In the genomic region with DNA sequence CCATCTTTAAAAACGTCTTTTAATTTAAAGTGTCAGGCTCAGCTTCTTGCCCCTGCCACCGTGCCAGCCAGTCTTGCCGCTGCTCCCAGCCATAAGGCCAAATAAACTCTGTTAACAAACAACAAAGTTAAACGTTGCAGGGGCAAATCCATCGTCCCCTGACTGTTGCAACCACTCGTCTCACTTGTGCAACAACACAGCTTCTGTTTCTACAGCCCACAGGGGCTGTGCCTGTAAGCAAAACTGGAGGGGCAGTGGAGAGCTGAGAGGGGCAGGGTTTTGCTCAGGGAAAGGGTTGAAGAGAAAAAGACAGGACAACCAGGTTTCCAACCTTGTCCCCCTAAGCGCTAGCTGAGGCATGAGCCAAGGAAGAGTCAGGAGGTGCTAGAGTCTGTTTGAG, we compare ENCODE assay signal across 10 mouse cellular contexts. TPM values are rescaled to one million over a fixed set of nuclear protein-coding genes. Genes with fewer than 3 reads are reported as not detected.
DNase-seq lines count a peak whose midpoint lies in the region; ATAC-seq lines count a peak whose summit lies in the region.
"Had no signal": no experiment of that assay in that cellular context is flagged by ENCODE, and none has a peak within 500 bp of the region (broad histone marks: within the 10 kb centered on the region; RNA-seq: fewer than 3 reads in every experiment).

No protein-coding gene starts in this region.

- H3K9me3 ChIP-seq in hindbrain, embryonic 13.5 days, result no peaks in the 10 kb centered on the region
- no peaks in the 10 kb centered on the region for H3K9me3 ChIP-seq in hindbrain, embryonic 12.5 days (replicated peaks)
- H3K9me3 ChIP-seq in embryonic facial prominence, embryonic 15.5 days (replicated peaks), result no peaks in the 10 kb centered on the region
- H3K9me3 ChIP-seq in liver, embryonic 13.5 days (replicated peaks), result no peaks in the 10 kb centered on the region

- H3K36me3 ChIP-seq in hindbrain, embryonic 13.5 days, result no peaks in the 10 kb centered on the region
- H3K36me3 ChIP-seq in hindbrain, embryonic 12.5 days, result no peaks in the 10 kb centered on the region
- H3K36me3 ChIP-seq in embryonic facial prominence, embryonic 15.5 days, result no peaks in the 10 kb centered on the region
- H3K36me3 ChIP-seq in liver, embryonic 13.5 days, result no peaks in the 10 kb centered on the region

- no peaks in the 10 kb centered on the region for H3K27me3 ChIP-seq in hindbrain, embryonic 13.5 days
- no peaks in the 10 kb centered on the region for H3K27me3 ChIP-seq in hindbrain, embryonic 12.5 days
- H3K27me3 ChIP-seq in embryonic facial prominence, embryonic 15.5 days, result no peaks in the 10 kb centered on the region
- 0 out of 2 replicates have a peak, but pooled peaks cover 3% of the 10 kb centered on the region for H3K27me3 ChIP-seq in liver, embryonic 13.5 days

- peak overlapping the region; percentile 58 for H3K4me2 ChIP-seq in hindbrain, embryonic 13.5 days
- H3K4me2 ChIP-seq in hindbrain, embryonic 12.5 days (replicated peaks), result no peak overlapping the region
- H3K4me2 ChIP-seq in embryonic facial prominence, embryonic 15.5 days (replicated peaks), result peak overlapping the region; percentile 91; the same call in 1 of the 2 replicates
- peak overlapping the region; percentile 60; the same call in 1 of the 2 replicates for H3K4me2 ChIP-seq in liver, embryonic 13.5 days

- H3K9ac ChIP-seq in hindbrain, embryonic 13.5 days, result 0 out of 2 replicates have a peak overlapping the region, but pooled peaks have one; percentile 10
- H3K9ac ChIP-seq in hindbrain, embryonic 12.5 days, result no peak overlapping the region
- H3K9ac ChIP-seq in embryonic facial prominence, embryonic 15.5 days, result no peak overlapping the region
- no peak overlapping the region for H3K9ac ChIP-seq in liver, embryonic 13.5 days

- ATAC-seq in hindbrain, embryonic 13.5 days (ENCODE audit: low FRiP score), result no peak
- no peak for ATAC-seq in hindbrain, embryonic 12.5 days (ENCODE audit: low FRiP score)
- ATAC-seq in embryonic facial prominence, embryonic 15.5 days (ENCODE audit: insufficient number of reproducible peaks, low FRiP score, low TSS enrichment, low read depth), result 0 out of 2 replicates have a peak, but pooled peaks have one; percentile 24
- ATAC-seq in liver, embryonic 13.5 days (ENCODE audit: low read depth), result no peak

- peak; percentile 28 for DNase-seq in 416B (ENCODE audit: low read depth)
- no peak for DNase-seq in liver, embryonic 13.5 days
- DNase-seq in cerebellum, adult 11 months, result no peak
- DNase-seq in left cerebral cortex, adult 8-10 months (ENCODE audit: low spot score in 2 of 2), result no peak
- DNase-seq in urinary bladder, postnatal 10 days (ENCODE audit: low spot score), result no peak

- 58% methylated on average over 7 of the region's 7 CpGs for WGBS in hindbrain, embryonic 13.5 days
- WGBS in hindbrain, embryonic 12.5 days, result 49% methylated on average over 7 of the region's 7 CpGs
- 49% methylated on average over 7 of the region's 7 CpGs for WGBS in embryonic facial prominence, embryonic 15.5 days
- 35% methylated on average over 7 of the region's 7 CpGs for WGBS in liver, embryonic 13.5 days (ENCODE audit: insufficient replicate concordance)

- H3K4me3 ChIP-seq in hindbrain, embryonic 13.5 days, result no peak overlapping the region
- H3K4me3 ChIP-seq in hindbrain, embryonic 12.5 days, result no peak overlapping the region
- no peak overlapping the region for H3K4me3 ChIP-seq in embryonic facial prominence, embryonic 15.5 days (replicated peaks)
- no peak overlapping the region for H3K4me3 ChIP-seq in liver, embryonic 13.5 days (replicated peaks)

- H3K4me1 ChIP-seq in hindbrain, embryonic 13.5 days (replicated peaks), result peaks cover 7% of the 10 kb centered on the region
- H3K4me1 ChIP-seq in hindbrain, embryonic 12.5 days, result peaks cover 4% of the 10 kb centered on the region; the same call in 1 of the 2 replicates
- H3K4me1 ChIP-seq in embryonic facial prominence, embryonic 15.5 days, result peaks cover 4% of the 10 kb centered on the region; the same call in 1 of the 2 replicates
- peaks cover 20% of the 10 kb centered on the region for H3K4me1 ChIP-seq in liver, embryonic 13.5 days (replicated peaks)

- no peak overlapping the region for H3K27ac ChIP-seq in hindbrain, embryonic 13.5 days
- no peak overlapping the region for H3K27ac ChIP-seq in hindbrain, embryonic 12.5 days
- H3K27ac ChIP-seq in embryonic facial prominence, embryonic 15.5 days (replicated peaks), result no peak overlapping the region
- peak overlapping the region; percentile 71 for H3K27ac ChIP-seq in liver, embryonic 13.5 days

RNA-seq across cellular contexts. Expression of gene Cox8b, which starts 7.9 kb away (rescaled TPM):
- 0.69 TPM in 1 of 2 replicates, not detected in the other for polyA plus RNA-seq in hindbrain, embryonic 13.5 days (2015; fragmentation: Nextera tagmentation; extraction: Ambion mirVana)
- 0.81 TPM in 1 of 2 replicates, not detected in the other for polyA plus RNA-seq in hindbrain, embryonic 12.5 days (2016; fragmentation: Nextera tagmentation; extraction: Ambion mirVana)
- 23.3 and 34.9 TPM in 2 replicates for polyA plus RNA-seq in embryonic facial prominence, embryonic 15.5 days (2015; fragmentation: Nextera tagmentation; extraction: Ambion mirVana)
- polyA plus RNA-seq in liver, embryonic 13.5 days (2015; fragmentation: Nextera tagmentation; extraction: Ambion mirVana), result 0.33 and 1.3 TPM in 2 replicates
- 1 to 10 TPM; 1.7 to 3.9 (median 2.9) TPM for total RNA-seq in left cerebral cortex, adult 8-10 months (2022)
- total RNA-seq: midbrain, postnatal 0 days had no signal
- polyA plus RNA-seq: midbrain, postnatal 0 days had no signal

RNA-seq across cellular contexts. Expression of gene Nlrp6, which starts 12.5 kb away (rescaled TPM):
- 0.09 and 0.12 TPM in 2 replicates for polyA plus RNA-seq in hindbrain, embryonic 13.5 days (2015; fragmentation: Nextera tagmentation; extraction: Ambion mirVana)
- polyA plus RNA-seq in hindbrain, embryonic 12.5 days (2016; fragmentation: Nextera tagmentation; extraction: Ambion mirVana), result 0.13 and 0.27 TPM in 2 replicates
- polyA plus RNA-seq in embryonic facial prominence, embryonic 15.5 days (2015; fragmentation: Nextera tagmentation; extraction: Ambion mirVana), result 0.07 and 0.25 TPM in 2 replicates
- polyA plus RNA-seq in liver, embryonic 13.5 days (2015; fragmentation: Nextera tagmentation; extraction: Ambion mirVana), result 1.6 and 2.4 TPM in 2 replicates
- total RNA-seq in left cerebral cortex, adult 8-10 months (2022), result 1 to 10 TPM in 1 of 4 experiments, under 1 TPM in 3; 0.54 to 1.1 (median 0.92) TPM
- polyA plus RNA-seq: heart, embryonic 11.5 days had no signal

RNA-seq across cellular contexts. Expression of gene Sirt3, which starts 26.1 kb away (rescaled TPM):
- polyA plus RNA-seq in hindbrain, embryonic 13.5 days (2015; fragmentation: Nextera tagmentation; extraction: Ambion mirVana), result 41.6 and 45.3 TPM in 2 replicates
- polyA plus RNA-seq in hindbrain, embryonic 12.5 days (2016; fragmentation: Nextera tagmentation; extraction: Ambion mirVana), result 25.8 and 27.1 TPM in 2 replicates
- 25.1 and 27.4 TPM in 2 replicates for polyA plus RNA-seq in embryonic facial prominence, embryonic 15.5 days (2015; fragmentation: Nextera tagmentation; extraction: Ambion mirVana)
- polyA plus RNA-seq in liver, embryonic 13.5 days (2015; fragmentation: Nextera tagmentation; extraction: Ambion mirVana), result 16.6 and 16.8 TPM in 2 replicates
- total RNA-seq in left cerebral cortex, adult 8-10 months (2022), result 10 to 100 TPM; 62.4 to 79.7 (median 73.7) TPM

RNA-seq across cellular contexts. Expression of gene Psmd13, which starts 26.4 kb away (rescaled TPM):
- polyA plus RNA-seq in hindbrain, embryonic 13.5 days (2015; fragmentation: Nextera tagmentation; extraction: Ambion mirVana), result 278 and 284 TPM in 2 replicates
- 279 and 282 TPM in 2 replicates for polyA plus RNA-seq in hindbrain, embryonic 12.5 days (2016; fragmentation: Nextera tagmentation; extraction: Ambion mirVana)
- 206 and 209 TPM in 2 replicates for polyA plus RNA-seq in embryonic facial prominence, embryonic 15.5 days (2015; fragmentation: Nextera tagmentation; extraction: Ambion mirVana)
- 187 and 202 TPM in 2 replicates for polyA plus RNA-seq in liver, embryonic 13.5 days (2015; fragmentation: Nextera tagmentation; extraction: Ambion mirVana)
- total RNA-seq in left cerebral cortex, adult 8-10 months (2022), result 100 to 1,000 TPM; 105 to 117 (median 109) TPM

RNA-seq across cellular contexts. Expression of gene Pgghg, which starts 33.0 kb away (rescaled TPM):
- polyA plus RNA-seq in hindbrain, embryonic 13.5 days (2015; fragmentation: Nextera tagmentation; extraction: Ambion mirVana), result 8.8 and 10.4 TPM in 2 replicates
- polyA plus RNA-seq in hindbrain, embryonic 12.5 days (2016; fragmentation: Nextera tagmentation; extraction: Ambion mirVana), result 15.5 and 16.8 TPM in 2 replicates
- 26.3 and 29.0 TPM in 2 replicates for polyA plus RNA-seq in embryonic facial prominence, embryonic 15.5 days (2015; fragmentation: Nextera tagmentation; extraction: Ambion mirVana)
- polyA plus RNA-seq in liver, embryonic 13.5 days (2015; fragmentation: Nextera tagmentation; extraction: Ambion mirVana), result 5.0 and 5.9 TPM in 2 replicates
- 1 to 10 TPM; 3.9 to 4.7 (median 4.3) TPM for total RNA-seq in left cerebral cortex, adult 8-10 months (2022)

Comparison
In these comparisons a context has a peak if more than half of its experiments do, and no peak if none do; other contexts are left out.
1. RNA of gene Cox8b, which starts 7.9 kb away (polyA plus RNA-seq): 23.3 to 34.9 TPM in embryonic facial prominence, embryonic 15.5 days; 0.69 TPM in hindbrain, embryonic 13.5 days, 0.33 to 1.3 TPM in liver, embryonic 13.5 days and 0.81 TPM in hindbrain, embryonic 12.5 days; every median in the first group is over 10 times any median in the second.